Mouse (Mus musculus): ENCODE measurements around the gene Necab2. TPM values are rescaled to one million over a fixed set of nuclear protein-coding genes. Genes with fewer than 3 reads are reported as not detected.

Necab2 gene
- total and polyA plus RNA-seq, 2 experiments from 2014 or later: 56.1 to 58.5 TPM

GRCm38 (mm10) chr8:119447781-119448170 is 1.3 kb downstream of the Necab2 start:
- Histone ChIP-seq H3K9me3 (ENCODE audit: low read length) (no peaks in the 10 kb centered on the region), H3K27me3 (ENCODE audit: insufficient read depth, low read length) (no peaks in the 10 kb centered on the region), H3K4me2 (ENCODE audit: low read depth) (peak overlapping the region; percentile 91), H3K27ac (ENCODE audit: low read depth, low read length) (no peak overlapping the region), H3K9ac (peak overlapping the region; percentile 70), H3K4me3 (ENCODE audit: low read depth, low read length) (peak overlapping the region; percentile 68), H3K4me1 (ENCODE audit: insufficient read depth) (no peaks in the 10 kb centered on the region), H3K36me3 (ENCODE audit: insufficient read depth) (no peaks in the 10 kb centered on the region)
- ATAC-seq (peak; percentile 15; the same call in 1 of the 2 replicates), DNase-seq (no peak)
- TF ChIP-seq CTCF (IDR thresholded peaks at IDR 0.05; ENCODE audit: low read depth): no peak
- WGBS: 2% methylated on average over 17 of the region's 17 CpGs

GRCm38 (mm10) chr8:119449627-119450026 is 3.1 kb downstream of the Necab2 start:
- H3K9ac ChIP-seq: no peak overlapping the region
- no peaks in the 10 kb centered on the region for H3K27me3 ChIP-seq (ENCODE audit: insufficient read depth, low read length)
- no peaks in the 10 kb centered on the region for H3K36me3 ChIP-seq (ENCODE audit: insufficient read depth)
- no peak for DNase-seq
- H3K27ac ChIP-seq (ENCODE audit: low read depth, low read length): no peak overlapping the region
- TF ChIP-seq CTCF (IDR thresholded peaks at IDR 0.05; ENCODE audit: low read depth): no peak
- H3K4me2 ChIP-seq (ENCODE audit: low read depth): no peak overlapping the region
- H3K4me1 ChIP-seq (ENCODE audit: insufficient read depth): no peaks in the 10 kb centered on the region
- no peak overlapping the region for H3K4me3 ChIP-seq (ENCODE audit: low read depth, low read length)
- WGBS: 81% methylated on average over 12 of the region's 12 CpGs
- ATAC-seq: no peak
- no peaks in the 10 kb centered on the region for H3K9me3 ChIP-seq (ENCODE audit: low read length)

- Histone ChIP-seq H3K9me3 (ENCODE audit: low read length) (no peaks in the 10 kb centered on the region), H3K4me1 (ENCODE audit: insufficient read depth) (no peaks in the 10 kb centered on the region), H3K27me3 (ENCODE audit: insufficient read depth, low read length) (no peaks in the 10 kb centered on the region), H3K9ac (no peak overlapping the region), H3K27ac (ENCODE audit: low read depth, low read length) (no peak overlapping the region), H3K36me3 (ENCODE audit: insufficient read depth) (no peaks in the 10 kb centered on the region), H3K4me3 (ENCODE audit: low read depth, low read length) (no peak overlapping the region), H3K4me2 (ENCODE audit: low read depth) (no peak overlapping the region)
- TF ChIP-seq CTCF (IDR thresholded peaks at IDR 0.05; ENCODE audit: low read depth): no peak
- ATAC-seq: no peak
- DNase-seq: no peak
- 78% methylated on average over 4 of the region's 4 CpGs for WGBS
Observed at GRCm38 (mm10) chr8:119451131-119451530, 4.6 kb downstream of the Necab2 start.

- H3K9ac ChIP-seq: no peak overlapping the region
- H3K27me3 ChIP-seq (ENCODE audit: insufficient read depth, low read length): no peaks in the 10 kb centered on the region
- no peak overlapping the region for H3K27ac ChIP-seq (ENCODE audit: low read depth, low read length)
- DNase-seq (no peak), ATAC-seq (no peak)
- no peak overlapping the region for H3K4me2 ChIP-seq (ENCODE audit: low read depth)
- no peak for TF ChIP-seq CTCF (IDR thresholded peaks at IDR 0.05; ENCODE audit: low read depth)
- no peaks in the 10 kb centered on the region for H3K9me3 ChIP-seq (ENCODE audit: low read length)
- no peak overlapping the region for H3K4me3 ChIP-seq (ENCODE audit: low read depth, low read length)
- H3K36me3 ChIP-seq (ENCODE audit: insufficient read depth): no peaks in the 10 kb centered on the region
- 90% methylated on average over 5 of the region's 5 CpGs for WGBS
- no peaks in the 10 kb centered on the region for H3K4me1 ChIP-seq (ENCODE audit: insufficient read depth)
Observed at GRCm38 (mm10) chr8:119452919-119453318, 6.4 kb downstream of the Necab2 start.

- no peaks in the 10 kb centered on the region for H3K27me3 ChIP-seq (ENCODE audit: insufficient read depth, low read length)
- WGBS: 75% methylated on average over 5 of the region's 5 CpGs
- no peaks in the 10 kb centered on the region for H3K9me3 ChIP-seq (ENCODE audit: low read length)
- H3K36me3 ChIP-seq (ENCODE audit: insufficient read depth): no peaks in the 10 kb centered on the region
- ATAC-seq: no peak
- no peak overlapping the region for H3K9ac ChIP-seq
- H3K27ac ChIP-seq (ENCODE audit: low read depth, low read length): no peak overlapping the region
- no peak overlapping the region for H3K4me3 ChIP-seq (ENCODE audit: low read depth, low read length)
- no peaks in the 10 kb centered on the region for H3K4me1 ChIP-seq (ENCODE audit: insufficient read depth)
- no peak for TF ChIP-seq CTCF (IDR thresholded peaks at IDR 0.05; ENCODE audit: low read depth)
- no peak overlapping the region for H3K4me2 ChIP-seq (ENCODE audit: low read depth)
- no peak for DNase-seq
Observed at GRCm38 (mm10) chr8:119456045-119456444, 9.5 kb downstream of the Necab2 start.

GRCm38 (mm10) chr8:119459724-119460123 is 13.2 kb downstream of the Necab2 start:
- no peaks in the 10 kb centered on the region for H3K4me1 ChIP-seq (ENCODE audit: insufficient read depth)
- H3K9ac ChIP-seq: no peak overlapping the region
- no peaks in the 10 kb centered on the region for H3K27me3 ChIP-seq (ENCODE audit: insufficient read depth, low read length)
- no peaks in the 10 kb centered on the region for H3K36me3 ChIP-seq (ENCODE audit: insufficient read depth)
- H3K9me3 ChIP-seq (ENCODE audit: low read length): no peaks in the 10 kb centered on the region
- H3K4me2 ChIP-seq (ENCODE audit: low read depth): peak overlapping the region; percentile 15; the same call in 1 of the 2 replicates
- ATAC-seq (peak; percentile 69), DNase-seq (peak; percentile 47)
- TF ChIP-seq CTCF (IDR thresholded peaks at IDR 0.05; ENCODE audit: low read depth): no peak
- WGBS: 29% methylated on average over 16 of the region's 16 CpGs
- H3K4me3 ChIP-seq (ENCODE audit: low read depth, low read length): no peak overlapping the region
- 0 out of 2 replicates have a peak overlapping the region, but pooled peaks have one; percentile 5 for H3K27ac ChIP-seq (ENCODE audit: low read depth, low read length)

GRCm38 (mm10) chr8:119461356-119461755 is 14.8 kb downstream of the Necab2 start:
- Histone ChIP-seq H3K4me2 (ENCODE audit: low read depth) (no peak overlapping the region), H3K4me3 (ENCODE audit: low read depth, low read length) (no peak overlapping the region), H3K9ac (no peak overlapping the region), H3K9me3 (ENCODE audit: low read length) (no peaks in the 10 kb centered on the region), H3K36me3 (ENCODE audit: insufficient read depth) (no peaks in the 10 kb centered on the region), H3K27me3 (ENCODE audit: insufficient read depth, low read length) (no peaks in the 10 kb centered on the region), H3K27ac (ENCODE audit: low read depth, low read length) (no peak overlapping the region), H3K4me1 (ENCODE audit: insufficient read depth) (peaks cover 11% of the 10 kb centered on the region)
- no peak for TF ChIP-seq CTCF (IDR thresholded peaks at IDR 0.05; ENCODE audit: low read depth)
- DNase-seq: peak; percentile 72
- 20% methylated on average over 9 of the region's 9 CpGs for WGBS
- no peak for ATAC-seq

All from forebrain, postnatal 0 days (tissue).